Comparison of ENCODE assay signal across 25 mouse cellular contexts in genomic region chr14:24089181-24089580, GRCm38 (mm10).
"Had no signal": no experiment of that assay in that cellular context is flagged by ENCODE, and none has a peak within 500 bp of the region (broad histone marks: within the 10 kb centered on the region; RNA-seq: fewer than 3 reads in every experiment).

No protein-coding gene starts in this region.

- H3K27ac ChIP-seq: kidney, postnatal 0 days; layer of hippocampus, adult 2 months; limb, embryonic 10.5 days; limb, embryonic 13.5 days; liver, embryonic 12.5 days; liver, embryonic 15.5 days; lung, embryonic 15.5 days; midbrain, embryonic 10.5 days; midbrain, embryonic 13.5 days; neural tube, embryonic 13.5 days; stomach, postnatal 0 days had no signal

- H3K27me3 ChIP-seq: limb, embryonic 13.5 days; liver, embryonic 12.5 days; lung, embryonic 15.5 days; megakaryocyte, embryonic 14.5 days; midbrain, embryonic 13.5 days; neural tube, embryonic 13.5 days had no signal

- DNase-seq: kidney, adult 9 months; kidney, postnatal 25 days; layer of hippocampus, adult 9-11 months; liver; lung, adult 18-20 months; lung, postnatal 10 days; lung, postnatal 36 days; right cerebral cortex, adult 18-20 months; right cerebral cortex, postnatal 14 days; right cerebral cortex, postnatal 4 days; thymus, adult 18-20 months; thymus, postnatal 36 days had no signal

- H3K4me1 ChIP-seq: limb, embryonic 10.5 days; lung, embryonic 15.5 days; megakaryocyte, embryonic 14.5 days; midbrain, embryonic 10.5 days; midbrain, embryonic 13.5 days; neural tube, embryonic 13.5 days had no signal

- H3K36me3 ChIP-seq: limb, embryonic 10.5 days; limb, embryonic 13.5 days; liver, embryonic 12.5 days; liver, embryonic 15.5 days; lung, embryonic 15.5 days; midbrain, embryonic 10.5 days; midbrain, embryonic 13.5 days; neural tube, embryonic 13.5 days had no signal

- H3K4me3 ChIP-seq: layer of hippocampus, adult 2 months; limb, embryonic 10.5 days; limb, embryonic 13.5 days; liver, embryonic 12.5 days; liver, embryonic 15.5 days; lung, embryonic 15.5 days; megakaryocyte, embryonic 14.5 days; midbrain, embryonic 10.5 days; midbrain, embryonic 13.5 days; myocyte; neural tube, embryonic 13.5 days had no signal
